Comparison of ENCODE assay signal across 13 mouse cellular contexts in genomic region chr16:26527931-26528666, GRCm38 (mm10). TPM values are rescaled to one million over a fixed set of nuclear protein-coding genes. Genes with fewer than 3 reads are reported as not detected.
DNase-seq lines count a peak whose midpoint lies in the region; ATAC-seq lines count a peak whose summit lies in the region.
"Had no signal": no experiment of that assay in that cellular context is flagged by ENCODE, and none has a peak within 500 bp of the region (broad histone marks: within the 10 kb centered on the region; RNA-seq: fewer than 3 reads in every experiment).

No protein-coding gene starts in this region.

- whole genome bisulfite sequencing in forebrain, embryonic 16.5 days = 16% methylated on average over 10 of the region's 10 CpGs
- 43% methylated on average over 10 of the region's 10 CpGs for WGBS in kidney, embryonic 16.5 days
- 43% methylated on average over 10 of the region's 10 CpGs for WGBS in neural tube, embryonic 12.5 days

- no peak overlapping the region for H3K4me3 ChIP-seq in forebrain, embryonic 16.5 days (replicated peaks; ENCODE audit: low read length)
- H3K4me3 ChIP-seq in kidney, embryonic 16.5 days (ENCODE audit: low read length) = no peak overlapping the region
- H3K4me3 ChIP-seq in neural tube, embryonic 12.5 days = no peak overlapping the region

- peak; percentile 48 to 60 for DNase-seq in left cerebral cortex, postnatal 10 days (ENCODE audit: extremely low spot score in 1 of 2, low spot score in 2 of 2)
- no peak for DNase-seq in left cerebral cortex, adult 9 months (ENCODE audit: low spot score in 2 of 2)
- no peak for DNase-seq in gastrocnemius, postnatal 14 days
- DNase-seq in gastrocnemius, postnatal 25 days = no peak
- DNase-seq: thymus, adult 2 months had no signal

- H3K4me2 ChIP-seq in forebrain, embryonic 16.5 days (ENCODE audit: low read length) = peak overlapping the region; percentile 6; the same call in 1 of the 2 replicates
- H3K4me2 ChIP-seq in kidney, embryonic 16.5 days (replicated peaks; ENCODE audit: low read depth, low read length) = peak overlapping the region; percentile 21; the same call in 1 of the 2 replicates
- peak overlapping the region; percentile 21; the same call in 1 of the 2 replicates for H3K4me2 ChIP-seq in neural tube, embryonic 12.5 days (replicated peaks)

- peaks cover 10% of the 10 kb centered on the region for H3K4me1 ChIP-seq in forebrain, embryonic 16.5 days (replicated peaks; ENCODE audit: control insufficient read depth, insufficient read depth, low read length)
- peaks cover 16% of the 10 kb centered on the region for H3K4me1 ChIP-seq in kidney, embryonic 16.5 days (ENCODE audit: insufficient read depth, low read length)
- peaks cover 11% of the 10 kb centered on the region; the same call in 1 of the 2 replicates for H3K4me1 ChIP-seq in neural tube, embryonic 12.5 days

- H3K9me3 ChIP-seq in forebrain, embryonic 16.5 days (ENCODE audit: control insufficient read depth, low read length) = no peaks in the 10 kb centered on the region
- H3K9me3 ChIP-seq in kidney, embryonic 16.5 days (ENCODE audit: low read length) = no peaks in the 10 kb centered on the region
- no peaks in the 10 kb centered on the region for H3K9me3 ChIP-seq in neural tube, embryonic 12.5 days

- peak overlapping the region; percentile 17 for H3K27ac ChIP-seq in forebrain, embryonic 16.5 days (ENCODE audit: low read length)
- peak overlapping the region; percentile 56 for H3K27ac ChIP-seq in kidney, embryonic 16.5 days (ENCODE audit: low read length)
- H3K27ac ChIP-seq in neural tube, embryonic 12.5 days = no peak overlapping the region

- intact Hi-C loops in left cerebral cortex, postnatal 10 days (cut with DNase I) = loop anchor here (10.0 kb wide), 1 partner anchor 293 kb away; no protein-coding TSS in a partner anchor
- intact Hi-C loops in gastrocnemius, postnatal 14 days (cut with DNase I; ENCODE audit: low total_unique reads) = no loop called here

- no peaks in the 10 kb centered on the region for H3K36me3 ChIP-seq in forebrain, embryonic 16.5 days (ENCODE audit: control insufficient read depth, insufficient read depth)
- no peaks in the 10 kb centered on the region for H3K36me3 ChIP-seq in kidney, embryonic 16.5 days (ENCODE audit: insufficient read depth, low read length)
- no peaks in the 10 kb centered on the region for H3K36me3 ChIP-seq in neural tube, embryonic 12.5 days

- no peak overlapping the region for H3K9ac ChIP-seq in forebrain, embryonic 16.5 days (replicated peaks; ENCODE audit: low read depth, low read length)
- no peak overlapping the region for H3K9ac ChIP-seq in kidney, embryonic 16.5 days (replicated peaks; ENCODE audit: low read length)
- H3K9ac ChIP-seq in neural tube, embryonic 12.5 days = no peak overlapping the region

- H3K27me3 ChIP-seq in forebrain, embryonic 16.5 days (replicated peaks; ENCODE audit: control insufficient read depth, insufficient read depth, low read length) = no peaks in the 10 kb centered on the region
- peaks cover 4% of the 10 kb centered on the region for H3K27me3 ChIP-seq in kidney, embryonic 16.5 days (ENCODE audit: insufficient read depth, low read length)
- no peaks in the 10 kb centered on the region for H3K27me3 ChIP-seq in neural tube, embryonic 12.5 days (replicated peaks)

- ATAC-seq in forebrain, embryonic 16.5 days = peak; percentile 98
- peak; percentile 94 for ATAC-seq in kidney, embryonic 16.5 days (ENCODE audit: low FRiP score, low TSS enrichment)
- peak; percentile 95 for ATAC-seq in neural tube, embryonic 12.5 days (ENCODE audit: low FRiP score, low read depth)
- ATAC-seq in monocyte, adult 5-6 weeks (replicated peaks; ENCODE audit: insufficient number of reproducible peaks, low FRiP score, low TSS enrichment, poor library complexity, severe bottlenecking) = no peak
- ATAC-seq: intestine, embryonic 16.5 days had no signal

RNA-seq across cellular contexts. Expression of gene Tmem207, which starts 1.5 kb away (rescaled TPM):
- not detected for total RNA-seq in left cerebral cortex, postnatal 10 days (2021)
- polyA plus RNA-seq in forebrain, embryonic 16.5 days (2015; fragmentation: Nextera tagmentation; extraction: Ambion mirVana) = not detected in 2 replicates
- polyA plus RNA-seq in kidney, embryonic 16.5 days (2015; fragmentation: Nextera tagmentation; extraction: Ambion mirVana) = 0.21 TPM in 1 of 2 replicates, not detected in the other
- polyA plus RNA-seq in neural tube, embryonic 12.5 days (2016; fragmentation: Nextera tagmentation; extraction: Ambion mirVana) = 0.09 TPM in 1 of 2 replicates, not detected in the other
- total RNA-seq in gastrocnemius, postnatal 14 days (2021) = not detected
- not detected for total RNA-seq in gastrocnemius, postnatal 25 days (2021)
- total RNA-seq in monocyte, adult 5-6 weeks (2017) = 0.32 TPM in 1 of 3 replicates, not detected in the others
- total RNA-seq: common myeloid progenitor, adult 5-6 weeks; gastrocnemius, adult 8-10 months; liver, adult 2 months had no signal
- polyA plus RNA-seq: intestine, embryonic 16.5 days; liver, adult 2 months; thymus, adult 2 months had no signal

RNA-seq across cellular contexts. Expression of gene Il1rap, which starts 53.4 kb away (rescaled TPM):
- 10 to 100 TPM; 21.9 to 24.4 TPM for total RNA-seq in left cerebral cortex, postnatal 10 days (2021)
- polyA plus RNA-seq in forebrain, embryonic 16.5 days (2015; fragmentation: Nextera tagmentation; extraction: Ambion mirVana) = 5.2 and 5.5 TPM in 2 replicates
- 13.8 and 14.4 TPM in 2 replicates for polyA plus RNA-seq in kidney, embryonic 16.5 days (2015; fragmentation: Nextera tagmentation; extraction: Ambion mirVana)
- polyA plus RNA-seq in neural tube, embryonic 12.5 days (2016; fragmentation: Nextera tagmentation; extraction: Ambion mirVana) = 7.6 and 8.1 TPM in 2 replicates
- total RNA-seq in gastrocnemius, postnatal 14 days (2021) = 1 to 10 TPM; 3.2 to 3.3 TPM
- 1 to 10 TPM; 2.4 to 2.6 TPM for total RNA-seq in gastrocnemius, postnatal 25 days (2021)
- total RNA-seq in monocyte, adult 5-6 weeks (2017) = 12.2 to 21.3 TPM (median 17.6 TPM) in 3 replicates

Comparison
In these comparisons a context has a peak if more than half of its experiments do, and no peak if none do; other contexts are left out.
1. DNase-seq: peak in left cerebral cortex, postnatal 10 days (2 of 2); none in left cerebral cortex, adult 9 months (0 of 2), gastrocnemius, postnatal 14 days (single experiment) and gastrocnemius, postnatal 25 days (single experiment).
2. Peak in every context shown above with its lines, with median percentiles within 50 percentile points of each other: H3K4me2 ChIP-seq.